Mouse (Mus musculus): Measurements from ENCODE around the gene Uqcrh. TPM values are rescaled to one million over a fixed set of nuclear protein-coding genes. Genes with fewer than 3 reads are reported as not detected.
A peak's percentile ranks its signal among the peaks of the same experiment; 100 is the strongest.

The Uqcrh gene
- total and polyA plus RNA-seq, 2 experiments from 2014 or later, result 220 to 586 TPM

GRCm38 (mm10) chr4:116075631-116076368 is 929 bp upstream of the Uqcrh start:
- Histone ChIP-seq H3K36me3 (ENCODE audit: insufficient read depth, low read length) (peaks cover 10% of the 10 kb centered on the region; the same call in 1 of the 2 replicates), H3K27me3 (ENCODE audit: insufficient read depth, low read length) (no peaks in the 10 kb centered on the region), H3K4me3 (ENCODE audit: low read length) (peak overlapping the region; percentile 90), H3K4me2 (ENCODE audit: low read depth, low read length) (peak overlapping the region; percentile 73), H3K27ac (peak overlapping the region; percentile 97), H3K9ac (replicated peaks; ENCODE audit: low read length) (peak overlapping the region; percentile 97), H3K4me1 (ENCODE audit: insufficient read depth, low read length) (peaks cover 25% of the 10 kb centered on the region), H3K9me3 (ENCODE audit: low read length) (no peaks in the 10 kb centered on the region)
- 2% methylated on average over 70 of the region's 77 CpGs for WGBS
- peak; percentile 76 for ATAC-seq
- peak; percentile 75 for DNase-seq (ENCODE audit: low spot score)
- TF ChIP-seq CTCF (IDR thresholded peaks at IDR 0.05; ENCODE audit: low read depth), result peak; percentile 35

- no peaks in the 10 kb centered on the region for H3K36me3 ChIP-seq (ENCODE audit: insufficient read depth, low read length)
- H3K4me2 ChIP-seq (ENCODE audit: low read depth, low read length), result peak overlapping the region; percentile 73
- peaks cover 25% of the 10 kb centered on the region for H3K4me1 ChIP-seq (ENCODE audit: insufficient read depth, low read length)
- no peaks in the 10 kb centered on the region for H3K9me3 ChIP-seq (ENCODE audit: low read length)
- H3K27me3 ChIP-seq (ENCODE audit: insufficient read depth, low read length), result no peaks in the 10 kb centered on the region
- peak overlapping the region; percentile 97 for H3K27ac ChIP-seq
- peak overlapping the region; percentile 97 for H3K9ac ChIP-seq (replicated peaks; ENCODE audit: low read length)
- TF ChIP-seq CTCF (IDR thresholded peaks at IDR 0.05; ENCODE audit: low read depth), result peak; percentile 61
- ATAC-seq, result no peak
- peak overlapping the region; percentile 90 for H3K4me3 ChIP-seq (ENCODE audit: low read length)
- peak; percentile 53 for DNase-seq (ENCODE audit: low spot score)
- WGBS, result 2% methylated on average over 8 of the region's 8 CpGs
These were observed 661 bp downstream of the Uqcrh start for GRCm38 (mm10) chr4:116074145-116074675.

- no peak overlapping the region for H3K4me3 ChIP-seq (ENCODE audit: low read length)
- no peak overlapping the region for H3K9ac ChIP-seq (replicated peaks; ENCODE audit: low read length)
- TF ChIP-seq CTCF (IDR thresholded peaks at IDR 0.05; ENCODE audit: low read depth), result peak; percentile 49
- H3K4me1 ChIP-seq (ENCODE audit: insufficient read depth, low read length), result peaks cover 25% of the 10 kb centered on the region
- H3K9me3 ChIP-seq (ENCODE audit: low read length), result no peaks in the 10 kb centered on the region
- peak overlapping the region; percentile 73 for H3K4me2 ChIP-seq (ENCODE audit: low read depth, low read length)
- H3K36me3 ChIP-seq (ENCODE audit: insufficient read depth, low read length), result no peaks in the 10 kb centered on the region; the same call in 1 of the 2 replicates
- ATAC-seq (no peak), DNase-seq (ENCODE audit: low spot score) (peak; percentile 45)
- H3K27ac ChIP-seq, result no peak overlapping the region
- no peaks in the 10 kb centered on the region for H3K27me3 ChIP-seq (ENCODE audit: insufficient read depth, low read length)
- WGBS, result 59% methylated on average over 4 of the region's 4 CpGs
These were observed 1.7 kb downstream of the Uqcrh start for GRCm38 (mm10) chr4:116073146-116073545.

- Histone ChIP-seq H3K36me3 (ENCODE audit: insufficient read depth, low read length) (no peaks in the 10 kb centered on the region; the same call in 1 of the 2 replicates), H3K4me1 (ENCODE audit: insufficient read depth, low read length) (peaks cover 13% of the 10 kb centered on the region; the same call in 1 of the 2 replicates), H3K27me3 (ENCODE audit: insufficient read depth, low read length) (no peaks in the 10 kb centered on the region), H3K4me3 (ENCODE audit: low read length) (no peak overlapping the region), H3K27ac (no peak overlapping the region), H3K9me3 (ENCODE audit: low read length) (no peaks in the 10 kb centered on the region), H3K4me2 (ENCODE audit: low read depth, low read length) (no peak overlapping the region), H3K9ac (replicated peaks; ENCODE audit: low read length) (no peak overlapping the region)
- WGBS, result 85% methylated on average over 6 of the region's 6 CpGs
- no peak for DNase-seq (ENCODE audit: low spot score)
- no peak for TF ChIP-seq CTCF (IDR thresholded peaks at IDR 0.05; ENCODE audit: low read depth)
- no peak for ATAC-seq
These were observed 4.8 kb downstream of the Uqcrh start for GRCm38 (mm10) chr4:116070116-116070515.

DNA sequence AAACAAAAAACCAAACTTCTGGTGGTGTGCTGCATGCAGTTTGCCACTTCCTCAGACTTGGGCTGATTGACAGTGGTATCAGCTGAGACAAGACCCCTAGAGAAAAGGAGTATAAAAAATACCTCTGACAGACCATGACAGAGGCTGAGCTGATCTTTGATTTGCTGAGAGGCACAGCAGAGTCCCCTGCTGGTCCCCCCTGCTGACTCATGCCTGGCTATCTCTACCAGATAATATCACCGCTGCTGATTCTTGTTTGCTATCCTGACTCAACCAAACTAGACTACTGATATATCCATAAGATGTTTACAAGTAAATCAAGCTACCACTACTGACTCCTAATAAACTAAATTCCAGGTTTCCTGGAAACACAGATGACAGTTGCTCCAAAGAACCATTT is 11.0 kb downstream of the Uqcrh start:
- WGBS, result 41% methylated on average over 1 of the region's 1 CpGs
- Histone ChIP-seq H3K4me3 (ENCODE audit: low read length) (no peak overlapping the region), H3K9ac (replicated peaks; ENCODE audit: low read length) (no peak overlapping the region), H3K4me1 (ENCODE audit: insufficient read depth, low read length) (no peaks in the 10 kb centered on the region), H3K36me3 (ENCODE audit: insufficient read depth, low read length) (no peaks in the 10 kb centered on the region; the same call in 1 of the 2 replicates), H3K4me2 (ENCODE audit: low read depth, low read length) (no peak overlapping the region), H3K27ac (no peak overlapping the region), H3K9me3 (ENCODE audit: low read length) (no peaks in the 10 kb centered on the region), H3K27me3 (ENCODE audit: insufficient read depth, low read length) (no peaks in the 10 kb centered on the region)
- ATAC-seq (no peak), DNase-seq (ENCODE audit: low spot score) (no peak)
- no peak for TF ChIP-seq CTCF (IDR thresholded peaks at IDR 0.05; ENCODE audit: low read depth)

DNA sequence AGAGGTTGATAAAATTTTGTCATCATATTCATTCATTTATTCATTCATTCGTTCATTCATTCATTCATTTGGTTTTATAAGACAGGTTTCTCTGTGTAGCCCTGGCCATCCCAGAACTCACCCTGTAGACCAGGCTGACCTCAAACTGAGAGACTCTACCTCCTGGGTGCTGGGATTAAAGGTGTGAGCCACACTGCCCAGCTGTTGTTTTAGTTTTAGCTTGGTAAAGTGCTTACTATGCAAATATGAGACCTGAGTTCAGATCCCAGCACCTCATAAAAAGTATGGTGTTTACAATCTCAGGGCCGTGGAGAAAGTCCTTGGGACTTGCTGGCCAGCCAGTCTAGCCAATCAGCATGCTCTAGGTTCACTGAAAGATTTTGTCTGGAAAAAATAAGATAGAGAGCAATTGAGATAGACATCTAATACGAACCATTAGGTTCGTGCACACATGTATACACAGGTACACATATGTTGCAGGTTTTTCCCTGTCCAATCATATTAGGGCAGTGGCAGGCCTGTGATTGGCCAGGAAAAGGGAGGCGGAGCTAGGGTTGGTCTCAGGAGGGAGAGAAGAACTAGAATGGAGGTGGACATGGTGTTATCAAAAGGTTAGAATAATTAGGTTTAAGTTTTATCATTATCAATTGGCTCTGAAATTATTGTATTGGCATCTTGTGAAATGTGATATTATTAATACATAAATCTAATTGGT is 15.7 kb downstream of the Uqcrh start:
- H3K27ac ChIP-seq, result no peak overlapping the region
- TF ChIP-seq CTCF (IDR thresholded peaks at IDR 0.05; ENCODE audit: low read depth), result no peak
- H3K36me3 ChIP-seq (ENCODE audit: insufficient read depth, low read length), result no peaks in the 10 kb centered on the region
- ATAC-seq (no peak), DNase-seq (ENCODE audit: low spot score) (no peak)
- H3K4me1 ChIP-seq (ENCODE audit: insufficient read depth, low read length), result no peaks in the 10 kb centered on the region
- no peak overlapping the region for H3K4me2 ChIP-seq (ENCODE audit: low read depth, low read length)
- H3K9me3 ChIP-seq (ENCODE audit: low read length), result no peaks in the 10 kb centered on the region
- WGBS, result 83% methylated on average over 5 of the region's 5 CpGs
- H3K27me3 ChIP-seq (ENCODE audit: insufficient read depth, low read length), result no peaks in the 10 kb centered on the region
- H3K4me3 ChIP-seq (ENCODE audit: low read length), result no peak overlapping the region
- no peak overlapping the region for H3K9ac ChIP-seq (replicated peaks; ENCODE audit: low read length)
